Mouse (Mus musculus) ES-CJ7 (cell line): ENCODE data around the gene Arhgef7.

ENCODE experiments used
- DNase-seq: peaks from one replicate; pipeline ENCODE4 v3.0.0; 2011; ENCODE audit warnings: low read depth, low spot score

Gene Arhgef7

GRCm38 (mm10) chr8:11712244-11712643 lies 15.3 kb upstream of the Arhgef7 start:
- peak; percentile 86 for DNase-seq

- DNase-seq, result no peak
These were observed 10.3 kb upstream of the Arhgef7 start for GRCm38 (mm10) chr8:11717194-11717593.

DNA sequence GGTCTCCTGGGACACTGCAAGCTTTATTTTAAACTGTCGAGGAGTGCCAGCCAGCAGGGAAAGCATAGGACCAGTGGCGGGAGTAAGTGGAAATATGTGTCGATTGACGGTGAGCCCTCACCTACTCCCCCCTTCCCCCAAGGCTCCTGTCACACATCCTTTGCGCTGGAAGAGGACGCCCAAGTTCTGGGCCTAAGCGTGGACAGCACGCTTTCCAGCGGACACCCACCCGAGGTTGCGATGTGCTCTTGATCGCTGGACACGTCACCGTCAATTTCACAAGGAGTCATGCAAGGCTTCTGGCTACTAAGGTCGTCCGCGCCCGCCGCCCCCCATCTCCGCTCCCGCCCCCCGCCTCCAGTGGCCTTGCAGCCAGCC lies 259 bp upstream of the Arhgef7 start:
- peak; percentile 31 for DNase-seq

- DNase-seq, result peak; percentile 54
These were observed 1.2 kb downstream of the Arhgef7 start for GRCm38 (mm10) chr8:11728482-11729295.

- DNase-seq, result no peak
These were observed 2.9 kb downstream of the Arhgef7 start for GRCm38 (mm10) chr8:11730271-11730940.

- DNase-seq, result no peak
These were observed 8.2 kb downstream of the Arhgef7 start for GRCm38 (mm10) chr8:11735672-11736235.

DNA sequence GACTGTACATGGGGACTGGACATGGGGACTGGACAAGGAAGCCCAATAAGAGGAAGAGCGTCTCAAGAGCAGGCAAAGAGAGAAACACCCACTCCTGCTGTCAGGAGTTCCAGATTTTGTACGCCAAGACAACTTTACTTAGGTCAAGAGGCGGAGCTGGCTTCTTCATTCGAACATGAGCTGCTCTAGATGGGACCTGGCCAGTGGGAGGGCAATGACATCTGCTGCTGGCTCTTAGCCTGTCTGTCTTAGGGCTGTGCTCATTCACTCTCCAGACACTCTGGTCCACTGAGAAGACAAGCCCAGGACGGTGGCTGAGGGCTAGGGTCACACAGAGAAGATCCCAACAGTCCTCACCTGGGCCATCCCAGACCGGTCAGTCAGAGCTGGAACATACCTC lies 9.6 kb downstream of the Arhgef7 start:
- no peak for DNase-seq

DNA sequence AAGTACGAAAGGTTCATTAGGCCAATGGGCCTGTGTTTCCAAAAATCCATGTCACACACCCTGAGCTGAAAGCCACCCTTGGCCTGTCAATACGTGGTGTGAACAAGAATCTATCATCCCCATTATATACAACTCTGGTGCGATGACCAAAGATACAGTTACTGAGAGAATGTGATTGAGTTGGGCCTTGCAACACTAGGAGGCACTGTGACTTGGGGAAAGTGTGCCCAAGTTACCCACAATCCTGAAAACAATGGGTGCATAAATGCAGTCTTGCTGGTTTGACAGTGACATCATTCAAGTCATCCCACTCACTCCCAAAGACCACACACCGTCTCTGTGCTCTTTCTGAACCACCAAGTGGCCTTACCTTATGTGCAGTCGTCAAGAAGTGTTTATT lies 11.6 kb downstream of the Arhgef7 start:
- no peak for DNase-seq

DNA sequence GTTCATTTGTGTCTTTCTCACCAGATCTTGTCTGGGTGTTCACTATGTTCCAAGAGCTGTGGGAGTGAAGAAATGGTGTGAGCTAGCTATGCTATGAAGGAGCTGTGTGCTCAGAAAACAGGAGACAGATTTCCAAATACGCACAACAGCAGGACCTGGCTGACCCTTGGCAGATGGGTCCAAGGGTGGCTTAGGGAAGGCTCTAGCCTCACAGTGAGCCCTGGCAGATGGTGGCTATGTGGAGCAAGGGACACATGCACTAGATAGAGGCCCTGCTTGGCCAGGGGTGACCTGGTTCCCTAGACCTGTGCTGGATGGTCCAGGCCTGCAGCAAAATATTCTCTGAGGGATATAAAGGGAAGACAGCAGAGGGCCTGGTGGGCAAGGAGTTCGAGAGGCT lies 13.3 kb downstream of the Arhgef7 start:
- DNase-seq, result no peak

DNA sequence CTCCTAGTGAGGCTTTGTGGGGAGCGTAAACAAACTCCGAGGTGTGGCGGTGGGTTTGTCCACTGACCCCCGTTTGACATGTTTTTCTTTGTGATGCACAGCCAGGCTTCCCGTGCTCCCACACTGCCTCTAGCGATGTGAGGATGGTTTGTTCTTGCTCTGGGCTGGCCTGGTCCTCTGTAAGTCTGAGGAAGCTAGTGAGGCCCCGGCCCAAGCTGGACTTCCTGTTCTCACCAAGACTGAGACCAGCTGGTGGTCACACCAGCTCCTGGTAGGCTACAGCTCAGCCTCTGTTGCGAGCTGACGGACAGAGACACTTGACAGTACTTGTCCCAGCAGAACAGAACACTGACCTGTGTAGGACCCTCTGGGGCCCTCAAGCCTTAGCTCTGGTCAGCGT lies 16.1 kb downstream of the Arhgef7 start:
- no peak for DNase-seq

- DNase-seq, result no peak
These were observed 19.5 kb downstream of the Arhgef7 start for GRCm38 (mm10) chr8:11746850-11747600.

- no peak for DNase-seq
These were observed 22.0 kb downstream of the Arhgef7 start for GRCm38 (mm10) chr8:11749472-11749871.

DNA sequence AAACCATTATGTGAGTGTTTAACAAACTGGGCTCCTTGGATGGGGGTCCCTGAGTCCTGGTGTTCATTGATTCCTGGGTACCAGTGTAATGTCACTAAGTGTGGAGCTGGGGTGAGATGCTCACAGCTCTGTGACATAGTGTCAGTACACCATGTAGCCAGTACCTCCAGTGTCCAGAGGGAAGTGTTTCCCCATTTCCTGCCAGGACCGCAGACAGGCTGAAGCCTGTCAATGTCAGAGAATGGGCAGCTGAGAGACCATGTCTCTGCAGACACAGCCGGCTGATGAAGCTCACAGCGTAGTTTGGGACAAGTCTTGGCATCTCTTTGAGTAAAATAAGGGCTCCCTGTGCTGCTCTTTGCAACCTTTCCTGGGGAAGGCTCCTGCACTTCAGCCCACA lies 24.8 kb downstream of the Arhgef7 start:
- DNase-seq, result no peak

DNA sequence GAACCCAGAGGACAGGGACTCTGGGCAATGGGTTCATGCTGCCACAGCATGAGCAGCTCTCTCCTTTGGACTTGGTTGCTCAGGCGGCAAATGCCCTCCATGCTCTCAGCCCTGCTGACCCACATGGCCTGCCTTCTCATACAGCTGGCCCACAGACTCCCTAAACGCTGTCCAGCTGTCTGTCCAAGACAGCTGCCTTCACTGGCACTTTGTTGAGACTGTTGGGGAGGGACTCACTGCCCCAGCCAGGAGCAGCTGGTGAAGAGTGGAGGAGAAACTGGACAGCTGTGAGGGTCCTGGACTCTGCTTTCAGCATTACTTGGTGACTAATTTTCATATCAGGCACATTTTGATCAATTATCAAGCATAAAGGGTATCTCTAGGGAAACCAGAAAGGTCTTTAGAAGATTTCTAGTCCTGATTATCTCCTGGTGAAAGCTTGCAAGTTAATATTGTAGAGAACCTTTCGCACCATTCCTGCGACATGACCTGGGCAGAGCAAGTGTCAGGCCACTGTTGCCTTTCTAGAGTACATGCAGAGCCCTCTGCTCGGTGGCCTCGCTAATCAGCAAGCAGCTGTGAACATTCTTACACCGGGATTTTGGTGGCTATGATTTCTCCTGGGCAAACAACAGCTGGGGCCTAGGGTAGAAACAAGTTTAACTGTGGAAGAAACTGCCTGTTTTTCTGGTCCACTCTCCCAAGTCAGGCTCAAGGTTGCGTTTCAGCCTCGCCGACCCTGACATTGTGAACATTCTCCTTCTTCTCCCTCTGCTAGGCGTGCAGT lies 25.8 kb downstream of the Arhgef7 start:
- DNase-seq, result no peak

DNA sequence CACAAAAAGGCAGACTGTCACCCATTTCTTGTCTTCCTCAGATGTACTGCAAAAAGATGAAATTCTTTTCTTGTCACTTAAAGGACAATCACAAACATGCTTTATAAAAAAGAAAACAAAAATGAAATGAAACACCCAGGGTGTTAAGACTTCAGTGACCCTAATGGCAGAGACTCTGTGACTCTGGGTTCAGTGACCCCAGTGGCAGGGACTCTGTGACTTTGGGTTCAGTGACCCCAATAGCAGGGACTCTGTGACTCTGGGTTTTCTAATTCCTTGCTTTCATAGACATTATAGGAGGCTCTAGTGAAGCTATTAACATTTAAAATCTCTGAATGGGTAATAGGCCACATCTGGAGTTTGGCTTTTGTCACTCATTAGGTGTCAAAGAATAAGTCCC lies 27.2 kb downstream of the Arhgef7 start:
- no peak for DNase-seq

DNA sequence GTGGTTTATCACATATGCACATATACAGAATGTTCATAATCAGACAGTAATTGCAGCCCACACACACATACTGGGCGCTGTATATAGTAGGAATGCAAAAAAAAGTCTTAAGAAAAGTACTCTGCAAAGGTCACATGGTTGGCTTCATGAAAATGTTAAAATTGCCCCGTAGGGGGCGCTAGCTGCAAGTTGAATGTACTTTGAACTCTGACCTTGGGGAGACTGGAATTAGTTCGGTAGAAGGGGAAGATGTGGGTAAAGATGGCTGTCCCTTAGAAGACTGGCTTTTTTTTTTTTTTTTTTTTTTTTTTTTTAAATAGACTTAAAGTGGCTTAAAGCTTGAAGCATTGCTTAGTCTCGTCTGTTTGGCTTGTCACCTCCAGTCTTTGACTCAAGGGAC lies 28.4 kb downstream of the Arhgef7 start:
- peak; percentile 92 for DNase-seq

DNA sequence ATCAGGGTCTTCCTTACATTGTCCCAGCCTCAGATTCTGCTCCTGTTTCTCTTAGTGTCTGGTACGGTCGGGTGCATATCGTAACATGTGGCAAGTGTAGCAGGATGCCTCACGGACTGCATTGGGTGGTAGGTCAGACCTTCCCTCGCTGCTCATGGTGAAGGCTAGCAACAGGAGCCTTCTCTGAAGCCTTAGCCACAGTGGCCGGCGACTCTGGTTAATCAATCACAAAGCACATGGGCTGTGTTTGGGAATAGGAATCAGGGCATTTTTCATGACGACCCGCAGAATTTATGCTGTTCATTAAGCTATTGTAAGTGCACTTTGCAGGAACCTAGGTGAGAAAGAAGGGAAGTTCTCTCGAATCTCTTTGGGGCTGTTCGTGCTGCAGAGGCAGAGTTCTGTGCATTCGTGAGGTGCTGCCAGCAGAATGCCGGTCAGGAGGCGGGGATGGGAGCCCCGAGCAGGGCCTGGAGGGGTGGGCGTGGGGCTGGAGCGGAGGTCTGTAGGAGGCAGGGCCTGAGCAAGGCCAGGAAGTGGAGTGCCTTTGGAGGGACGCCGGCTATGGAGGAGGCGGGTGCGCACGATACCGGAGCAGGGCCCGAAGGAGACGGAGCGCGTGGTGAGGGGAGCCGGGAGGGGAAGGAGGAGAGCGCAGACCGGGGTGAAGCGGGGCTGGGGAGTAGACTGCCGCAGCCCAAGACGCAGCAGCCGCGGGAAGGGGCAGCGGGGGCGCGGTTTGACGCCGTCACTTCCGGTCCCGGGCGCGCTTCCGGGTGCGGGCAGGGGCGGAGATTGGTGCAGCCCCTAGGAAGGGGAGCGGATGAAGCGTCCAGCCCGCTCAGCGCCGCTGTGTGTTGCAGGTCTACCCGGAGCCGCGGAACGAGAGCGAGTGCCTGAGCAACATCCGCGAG lies 30.3 kb downstream of the Arhgef7 start:
- DNase-seq, result peak; percentile 90

- peak; percentile 30 for DNase-seq
These were observed 31.2 kb downstream of the Arhgef7 start for GRCm38 (mm10) chr8:11758482-11759281.

DNA sequence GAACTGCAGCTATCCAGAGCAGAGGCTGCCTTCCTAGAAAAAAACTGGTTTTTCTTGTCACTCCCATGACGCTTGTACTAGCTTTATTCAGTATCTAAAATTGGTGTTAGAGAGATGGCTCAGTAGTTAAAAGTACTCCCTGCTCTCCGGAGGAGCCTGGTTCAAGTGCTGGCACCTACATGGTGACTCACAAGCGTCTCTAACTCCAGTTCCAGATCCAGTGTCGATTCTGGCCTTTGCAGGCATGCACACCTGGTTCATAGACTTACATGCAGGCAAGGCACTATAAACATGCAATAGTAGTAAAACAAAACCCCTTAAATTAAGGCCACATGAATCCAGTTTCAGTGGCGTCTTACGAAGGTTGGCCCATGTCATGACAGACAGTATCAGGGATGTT lies 34.0 kb downstream of the Arhgef7 start:
- no peak for DNase-seq
